Comparison of ENCODE assay signal across 18 mouse cellular contexts in genomic region chr17:63272914-63273313, GRCm38 (mm10).
A peak's percentile ranks its signal among the peaks of the same experiment; 100 is the strongest.
DNase-seq lines count a peak whose midpoint lies in the region; ATAC-seq and TF ChIP-seq lines count a peak whose summit lies in the region.
"Had no signal": no experiment of that assay in that cellular context is flagged by ENCODE, and none has a peak within 500 bp of the region (broad histone marks: within the 10 kb centered on the region; RNA-seq: fewer than 3 reads in every experiment).

No protein-coding gene starts in this region.

- peak; percentile 71 for ATAC-seq in hindbrain, embryonic 16.5 days
- no peak for ATAC-seq in hindbrain, embryonic 12.5 days (ENCODE audit: low FRiP score)
- no peak for ATAC-seq in limb, embryonic 11.5 days (ENCODE audit: insufficient number of reproducible peaks, low FRiP score, low TSS enrichment, low read depth)
- ATAC-seq in neural tube, embryonic 13.5 days (ENCODE audit: low read depth) = peak; percentile 94
- ATAC-seq in neural tube, embryonic 15.5 days (ENCODE audit: low FRiP score) = peak; percentile 89
- ATAC-seq: inflammation-experienced regulatory T-cells, adult 6 months had no signal

- no peaks in the 10 kb centered on the region for H3K27me3 ChIP-seq in hindbrain, embryonic 16.5 days (replicated peaks; ENCODE audit: control insufficient read depth, insufficient read depth, low read length)
- H3K27me3 ChIP-seq in hindbrain, embryonic 12.5 days = no peaks in the 10 kb centered on the region
- no peaks in the 10 kb centered on the region for H3K27me3 ChIP-seq in limb, embryonic 11.5 days (ENCODE audit: control insufficient read depth, insufficient read depth, low read length)
- H3K27me3 ChIP-seq in limb, embryonic 10.5 days (ENCODE audit: low read depth, poor library complexity, severe bottlenecking) = no peaks in the 10 kb centered on the region
- no peaks in the 10 kb centered on the region for H3K27me3 ChIP-seq in neural tube, embryonic 13.5 days
- H3K27me3 ChIP-seq in neural tube, embryonic 15.5 days (replicated peaks) = no peaks in the 10 kb centered on the region
- no peaks in the 10 kb centered on the region for H3K27me3 ChIP-seq in thymus, adult 2 months (ENCODE audit: control insufficient read depth, insufficient read depth, low read length)
- H3K27me3 ChIP-seq: forebrain, embryonic 15.5 days had no signal

- H3K4me1 ChIP-seq in hindbrain, embryonic 16.5 days (ENCODE audit: control insufficient read depth, insufficient read depth, low read depth, low read length) = no peaks in the 10 kb centered on the region
- H3K4me1 ChIP-seq in hindbrain, embryonic 12.5 days = no peaks in the 10 kb centered on the region; the same call in 1 of the 2 replicates
- peaks cover 8% of the 10 kb centered on the region; the same call in 1 of the 2 replicates for H3K4me1 ChIP-seq in limb, embryonic 11.5 days (ENCODE audit: control insufficient read depth, insufficient read depth, low read length)
- peaks cover 25% of the 10 kb centered on the region for H3K4me1 ChIP-seq in limb, embryonic 10.5 days
- H3K4me1 ChIP-seq in neural tube, embryonic 13.5 days (replicated peaks) = peaks cover 9% of the 10 kb centered on the region
- H3K4me1 ChIP-seq in neural tube, embryonic 15.5 days = peaks cover 16% of the 10 kb centered on the region
- H3K4me1 ChIP-seq in thymus, adult 2 months (replicated peaks; ENCODE audit: control insufficient read depth, insufficient read depth, low read length) = no peaks in the 10 kb centered on the region; the same call in 1 of the 2 replicates
- H3K4me1 ChIP-seq: forebrain, embryonic 15.5 days had no signal

- no peak overlapping the region for H3K27ac ChIP-seq in hindbrain, embryonic 16.5 days (ENCODE audit: low read depth, low read length)
- H3K27ac ChIP-seq in hindbrain, embryonic 12.5 days = no peak overlapping the region
- H3K27ac ChIP-seq in limb, embryonic 11.5 days (replicated peaks; ENCODE audit: low read depth, low read length) = no peak overlapping the region
- H3K27ac ChIP-seq in limb, embryonic 10.5 days = no peak overlapping the region
- H3K27ac ChIP-seq in neural tube, embryonic 13.5 days (replicated peaks) = no peak overlapping the region; the same call in 1 of the 2 replicates
- no peak overlapping the region for H3K27ac ChIP-seq in neural tube, embryonic 15.5 days (replicated peaks)
- no peak overlapping the region for H3K27ac ChIP-seq in thymus, adult 2 months (ENCODE audit: control insufficient read depth, insufficient read depth, low read length)
- H3K27ac ChIP-seq: embryonic facial prominence, embryonic 10.5 days; forebrain, embryonic 15.5 days; heart, embryonic 10.5 days had no signal

- no peak overlapping the region for H3K4me2 ChIP-seq in hindbrain, embryonic 16.5 days (ENCODE audit: low read length)
- no peak overlapping the region for H3K4me2 ChIP-seq in hindbrain, embryonic 12.5 days (replicated peaks)
- H3K4me2 ChIP-seq in limb, embryonic 11.5 days (ENCODE audit: low read depth, severe bottlenecking) = no peak overlapping the region
- H3K4me2 ChIP-seq in neural tube, embryonic 13.5 days = no peak overlapping the region
- H3K4me2 ChIP-seq in neural tube, embryonic 15.5 days = no peak overlapping the region
- H3K4me2 ChIP-seq: forebrain, embryonic 15.5 days had no signal

- TF ChIP-seq POLR2A in thymus, adult 2 months (IDR thresholded peaks at IDR 0.05; ENCODE audit: control insufficient read depth, extremely low read depth, insufficient read depth, low read length, poor library complexity) = no peak

- peak; percentile 8 for DNase-seq in limb, embryonic 11.5 days (ENCODE audit: low spot score)
- DNase-seq in limb, embryonic 10.5 days (ENCODE audit: low spot score) = no peak
- DNase-seq in thymus, adult 2 months = no peak
- DNase-seq: adrenal gland, adult 2 months; adrenal gland, postnatal 25 days; cerebellum, adult 2 months; cerebellum, postnatal 10 days; heart, adult 18-20 months; heart, postnatal 10 days; heart, postnatal 4 days had no signal

- no peaks in the 10 kb centered on the region for H3K9me3 ChIP-seq in hindbrain, embryonic 16.5 days (ENCODE audit: control insufficient read depth, low read length)
- no peaks in the 10 kb centered on the region for H3K9me3 ChIP-seq in hindbrain, embryonic 12.5 days (replicated peaks)
- no peaks in the 10 kb centered on the region for H3K9me3 ChIP-seq in limb, embryonic 11.5 days (ENCODE audit: control insufficient read depth, low read length)
- H3K9me3 ChIP-seq in limb, embryonic 10.5 days (replicated peaks) = no peaks in the 10 kb centered on the region
- no peaks in the 10 kb centered on the region for H3K9me3 ChIP-seq in neural tube, embryonic 13.5 days
- no peaks in the 10 kb centered on the region for H3K9me3 ChIP-seq in neural tube, embryonic 15.5 days (replicated peaks)
- H3K9me3 ChIP-seq: embryonic facial prominence, embryonic 10.5 days; forebrain, embryonic 15.5 days; heart, embryonic 10.5 days had no signal

- no peaks in the 10 kb centered on the region for H3K36me3 ChIP-seq in hindbrain, embryonic 16.5 days (ENCODE audit: control insufficient read depth, insufficient read depth, low read length)
- no peaks in the 10 kb centered on the region for H3K36me3 ChIP-seq in hindbrain, embryonic 12.5 days
- H3K36me3 ChIP-seq in limb, embryonic 11.5 days (ENCODE audit: control insufficient read depth, insufficient read depth, low read length) = no peaks in the 10 kb centered on the region
- H3K36me3 ChIP-seq in limb, embryonic 10.5 days = no peaks in the 10 kb centered on the region
- no peaks in the 10 kb centered on the region for H3K36me3 ChIP-seq in neural tube, embryonic 13.5 days
- no peaks in the 10 kb centered on the region for H3K36me3 ChIP-seq in neural tube, embryonic 15.5 days
- no peaks in the 10 kb centered on the region for H3K36me3 ChIP-seq in thymus, adult 2 months (ENCODE audit: control insufficient read depth, insufficient read depth, low read length)
- H3K36me3 ChIP-seq: embryonic facial prominence, embryonic 10.5 days; forebrain, embryonic 15.5 days; heart, embryonic 10.5 days had no signal

- H3K4me3 ChIP-seq in hindbrain, embryonic 16.5 days (ENCODE audit: low read length) = no peak overlapping the region
- no peak overlapping the region for H3K4me3 ChIP-seq in hindbrain, embryonic 12.5 days
- H3K4me3 ChIP-seq in limb, embryonic 11.5 days (ENCODE audit: low read depth, low read length) = no peak overlapping the region
- no peak overlapping the region for H3K4me3 ChIP-seq in limb, embryonic 10.5 days
- no peak overlapping the region for H3K4me3 ChIP-seq in neural tube, embryonic 13.5 days
- H3K4me3 ChIP-seq in neural tube, embryonic 15.5 days (replicated peaks) = no peak overlapping the region
- no peak overlapping the region for H3K4me3 ChIP-seq in thymus, adult 2 months (ENCODE audit: control insufficient read depth, insufficient read depth, low read length)
- H3K4me3 ChIP-seq: embryonic facial prominence, embryonic 10.5 days; forebrain, embryonic 15.5 days; heart, embryonic 10.5 days had no signal

- H3K9ac ChIP-seq in hindbrain, embryonic 16.5 days (ENCODE audit: low read depth, low read length) = no peak overlapping the region
- no peak overlapping the region for H3K9ac ChIP-seq in hindbrain, embryonic 12.5 days
- no peak overlapping the region for H3K9ac ChIP-seq in limb, embryonic 11.5 days (ENCODE audit: low read length)
- H3K9ac ChIP-seq in neural tube, embryonic 13.5 days = no peak overlapping the region
- no peak overlapping the region for H3K9ac ChIP-seq in neural tube, embryonic 15.5 days (replicated peaks)
- H3K9ac ChIP-seq: forebrain, embryonic 15.5 days had no signal

- TF ChIP-seq CTCF in thymus, adult 2 months (IDR thresholded peaks at IDR 0.05; ENCODE audit: borderline replicate concordance, control insufficient read depth, extremely low read depth, insufficient read depth, low read length, poor library complexity) = no peak

Comparison
In these comparisons a context has a peak if more than half of its experiments do, and no peak if none do; other contexts are left out.
1. ATAC-seq: peak in hindbrain, embryonic 16.5 days (single experiment), neural tube, embryonic 13.5 days (single experiment) and neural tube, embryonic 15.5 days (single experiment); none in hindbrain, embryonic 12.5 days (single experiment) and limb, embryonic 11.5 days (single experiment).